ENCODE assay signal across 8 mouse cellular contexts in genomic region chr10:120857531-120858001, GRCm38 (mm10). TPM values are rescaled to one million over a fixed set of nuclear protein-coding genes. Genes with fewer than 3 reads are reported as not detected.
A peak's percentile ranks its signal among the peaks of the same experiment; 100 is the strongest.
DNase-seq lines count a peak whose midpoint lies in the region; ATAC-seq and TF ChIP-seq lines count a peak whose summit lies in the region.

No protein-coding gene starts in this region.

- H3K9me3 ChIP-seq in hindbrain, embryonic 10.5 days, result no peaks in the 10 kb centered on the region
- H3K9me3 ChIP-seq in limb, embryonic 15.5 days, result no peaks in the 10 kb centered on the region
- no peaks in the 10 kb centered on the region for H3K9me3 ChIP-seq in midbrain, embryonic 15.5 days

- H3K4me3 ChIP-seq in spleen, adult 2 months (ENCODE audit: extremely low read depth, insufficient read depth, insufficient read length), result peak overlapping the region; percentile 51
- H3K4me3 ChIP-seq in hindbrain, embryonic 10.5 days, result peak overlapping the region; percentile 38
- H3K4me3 ChIP-seq in limb, embryonic 15.5 days, result peak overlapping the region; percentile 18
- H3K4me3 ChIP-seq in midbrain, embryonic 15.5 days, result peak overlapping the region; percentile 26

- peak; percentile 67; the same call in 1 of the 2 replicates for ATAC-seq in limb, embryonic 15.5 days (ENCODE audit: insufficient number of reproducible peaks, low FRiP score, low TSS enrichment, low read depth)
- ATAC-seq in midbrain, embryonic 15.5 days (replicated peaks), result no peak
- no peak for ATAC-seq in erythroid progenitor cell, adult 5-6 weeks (replicated peaks; ENCODE audit: low FRiP score, poor library complexity, severe bottlenecking)

- H3K9ac ChIP-seq in limb, embryonic 15.5 days, result no peak overlapping the region
- H3K9ac ChIP-seq in midbrain, embryonic 15.5 days, result no peak overlapping the region

- 68% methylated on average over 13 of the region's 13 CpGs for WGBS in spleen, adult 2 months
- 40% methylated on average over 13 of the region's 13 CpGs for WGBS in hindbrain, embryonic 10.5 days
- 30% methylated on average over 13 of the region's 13 CpGs for WGBS in limb, embryonic 15.5 days
- WGBS in midbrain, embryonic 15.5 days, result 35% methylated on average over 13 of the region's 13 CpGs

- no peaks in the 10 kb centered on the region for H3K4me1 ChIP-seq in spleen, adult 2 months (ENCODE audit: control insufficient read depth, insufficient read depth, insufficient read length)
- peaks cover 35% of the 10 kb centered on the region for H3K4me1 ChIP-seq in hindbrain, embryonic 10.5 days (replicated peaks)
- peaks cover 43% of the 10 kb centered on the region for H3K4me1 ChIP-seq in limb, embryonic 15.5 days
- H3K4me1 ChIP-seq in midbrain, embryonic 15.5 days, result no peaks in the 10 kb centered on the region

- H3K36me3 ChIP-seq in spleen, adult 2 months (ENCODE audit: control insufficient read depth, insufficient read depth, low read length), result no peaks in the 10 kb centered on the region
- no peaks in the 10 kb centered on the region for H3K36me3 ChIP-seq in hindbrain, embryonic 10.5 days
- H3K36me3 ChIP-seq in limb, embryonic 15.5 days, result no peaks in the 10 kb centered on the region
- H3K36me3 ChIP-seq in midbrain, embryonic 15.5 days (replicated peaks), result no peaks in the 10 kb centered on the region

- DNase-seq in spleen, adult 2 months (ENCODE audit: low read depth in 1 of 2, low spot score in 2 of 2), result peak in 1 of 2 experiments; percentile 15
- DNase-seq in spleen, postnatal 14 days (ENCODE audit: low spot score in 2 of 2), result no peak
- DNase-seq in embryo, embryonic 10.5 days (ENCODE audit: low spot score), result peak; percentile 85
- DNase-seq in hindbrain, embryonic 10.5 days (ENCODE audit: low spot score), result peak; percentile 78
- DNase-seq in urinary bladder, postnatal 25 days (ENCODE audit: low spot score), result no peak

- H3K4me2 ChIP-seq in limb, embryonic 15.5 days, result peak overlapping the region; percentile 26
- peak overlapping the region; percentile 38 for H3K4me2 ChIP-seq in midbrain, embryonic 15.5 days

- TF ChIP-seq POLR2A in spleen, adult 2 months (IDR thresholded peaks at IDR 0.05; ENCODE audit: low read depth, low read length), result no peak

- H3K27me3 ChIP-seq in spleen, adult 2 months (ENCODE audit: control insufficient read depth, insufficient read depth, low read length), result no peaks in the 10 kb centered on the region
- no peaks in the 10 kb centered on the region for H3K27me3 ChIP-seq in hindbrain, embryonic 10.5 days (ENCODE audit: insufficient read depth, poor library complexity, severe bottlenecking)
- no peaks in the 10 kb centered on the region for H3K27me3 ChIP-seq in limb, embryonic 15.5 days
- no peaks in the 10 kb centered on the region for H3K27me3 ChIP-seq in midbrain, embryonic 15.5 days (replicated peaks)

- H3K27ac ChIP-seq in spleen, adult 2 months (ENCODE audit: insufficient read depth, low read length), result peak overlapping the region; percentile 40
- H3K27ac ChIP-seq in hindbrain, embryonic 10.5 days, result peak overlapping the region; percentile 83
- H3K27ac ChIP-seq in limb, embryonic 15.5 days, result peak overlapping the region; percentile 47
- H3K27ac ChIP-seq in midbrain, embryonic 15.5 days, result peak overlapping the region; percentile 27; the same call in 1 of the 2 replicates

- TF ChIP-seq CTCF in spleen, adult 2 months (IDR thresholded peaks at IDR 0.05; ENCODE audit: extremely low read depth, insufficient read depth, insufficient read length, insufficient replicate concordance), result 0 out of 2 replicates have a peak, but pooled peaks have one; percentile 20

RNA-seq across cellular contexts. Expression of gene Msrb3, which starts 41.3 kb away (rescaled TPM):
- polyA plus RNA-seq in spleen, adult 2 months (2012; rRNA removed), result 4.5 and 5.1 TPM in 2 replicates
- polyA plus RNA-seq in hindbrain, embryonic 10.5 days (2016; fragmentation: Nextera tagmentation; extraction: Ambion mirVana), result 3.1 and 4.5 TPM in 2 replicates
- polyA plus RNA-seq in limb, embryonic 15.5 days (2015; fragmentation: Nextera tagmentation; extraction: Ambion mirVana), result 14.8 and 16.9 TPM in 2 replicates
- polyA plus RNA-seq in midbrain, embryonic 15.5 days (2015; fragmentation: Nextera tagmentation; extraction: Ambion mirVana), result 0.84 and 1.4 TPM in 2 replicates
- total RNA-seq in erythroid progenitor cell, adult 5-6 weeks (2015; ENCODE audit: low replicate concordance), result not detected in 2 replicates
- total RNA-seq in erythroid progenitor cell, adult 5-6 weeks (2017; ENCODE audit: low replicate concordance), result 0.30 and 0.64 TPM in 2 replicates

Comparison
In these comparisons a context has a peak if more than half of its experiments do, and no peak if none do; other contexts are left out.
1. DNase-seq: peak in embryo, embryonic 10.5 days (single experiment) and hindbrain, embryonic 10.5 days (single experiment); none in spleen, postnatal 14 days (0 of 2) and urinary bladder, postnatal 25 days (single experiment).
2. H3K27ac ChIP-seq: peak in every context shown above with its lines; median percentile 83 in hindbrain, embryonic 10.5 days; 47 in limb, embryonic 15.5 days; 40 in spleen, adult 2 months; 27 in midbrain, embryonic 15.5 days.
3. Peak in every context shown above with its lines, with median percentiles within 50 percentile points of each other: H3K4me3 ChIP-seq.